In genomic region chr11:114869787-114870186, GRCm38 (mm10) we compare ENCODE assay signal across 22 mouse cellular contexts. TPM values are rescaled to one million over a fixed set of nuclear protein-coding genes. Genes with fewer than 3 reads are reported as not detected.
DNase-seq lines count a peak whose midpoint lies in the region; ATAC-seq and TF ChIP-seq lines count a peak whose summit lies in the region.
"Had no signal": no experiment of that assay in that cellular context is flagged by ENCODE, and none has a peak within 500 bp of the region (broad histone marks: within the 10 kb centered on the region; RNA-seq: fewer than 3 reads in every experiment).

No protein-coding gene starts in this region.

- H3K9ac ChIP-seq in kidney, postnatal 0 days (ENCODE audit: low read depth, low read length), result no peak overlapping the region
- no peak overlapping the region for H3K9ac ChIP-seq in kidney, embryonic 15.5 days
- H3K9ac ChIP-seq: embryonic facial prominence, embryonic 13.5 days; embryonic facial prominence, embryonic 15.5 days; forebrain, embryonic 12.5 days had no signal

- H3K4me2 ChIP-seq in kidney, postnatal 0 days (ENCODE audit: low read length), result no peak overlapping the region
- no peak overlapping the region for H3K4me2 ChIP-seq in kidney, embryonic 15.5 days
- H3K4me2 ChIP-seq: embryonic facial prominence, embryonic 13.5 days; embryonic facial prominence, embryonic 15.5 days; forebrain, embryonic 12.5 days had no signal

- peaks cover 81% of the 10 kb centered on the region for H3K4me1 ChIP-seq in cerebellum, adult 2 months (ENCODE audit: control insufficient read depth, insufficient read depth, low read length)
- peaks cover 51% of the 10 kb centered on the region for H3K4me1 ChIP-seq in kidney, postnatal 0 days (replicated peaks; ENCODE audit: insufficient read depth, low read length)
- H3K4me1 ChIP-seq in kidney, embryonic 15.5 days, result peaks cover 69% of the 10 kb centered on the region

- TF ChIP-seq POLR2A in cerebellum, adult 2 months (IDR thresholded peaks at IDR 0.05; ENCODE audit: borderline replicate concordance, insufficient read depth, low read length), result no peak

- no peaks in the 10 kb centered on the region for H3K27me3 ChIP-seq in cerebellum, adult 2 months (ENCODE audit: control insufficient read depth, insufficient read depth, low read length)
- no peaks in the 10 kb centered on the region for H3K27me3 ChIP-seq in kidney, postnatal 0 days (ENCODE audit: insufficient read depth, low read length)
- H3K27me3 ChIP-seq in kidney, embryonic 15.5 days, result no peaks in the 10 kb centered on the region
- H3K27me3 ChIP-seq: embryonic facial prominence, embryonic 13.5 days; embryonic facial prominence, embryonic 15.5 days; forebrain, embryonic 12.5 days had no signal

- 83% methylated on average over 1 of the region's 1 CpGs for WGBS in cerebellum, adult 2 months
- WGBS in kidney, postnatal 0 days, result 89% methylated on average over 1 of the region's 1 CpGs
- 93% methylated on average over 1 of the region's 1 CpGs for WGBS in kidney, embryonic 15.5 days

- H3K4me3 ChIP-seq in cerebellum, adult 2 months (replicated peaks; ENCODE audit: insufficient read depth, low read depth, low read length), result no peak overlapping the region
- no peak overlapping the region for H3K4me3 ChIP-seq in kidney, postnatal 0 days (replicated peaks; ENCODE audit: low read depth, low read length)
- H3K4me3 ChIP-seq in kidney, embryonic 15.5 days (replicated peaks), result no peak overlapping the region
- H3K4me3 ChIP-seq: embryonic facial prominence, embryonic 13.5 days; embryonic facial prominence, embryonic 15.5 days; erythroblast, embryonic 14.5 days; forebrain, embryonic 10.5 days; forebrain, embryonic 12.5 days had no signal

- no peak for ATAC-seq in kidney, postnatal 0 days (replicated peaks; ENCODE audit: low FRiP score, low read depth)
- no peak for ATAC-seq in kidney, embryonic 15.5 days (replicated peaks; ENCODE audit: low FRiP score)
- ATAC-seq: forebrain, embryonic 14.5 days; forebrain, embryonic 16.5 days had no signal

- intact Hi-C loops in heart, postnatal 36 days (cut with DNase I), result no loop called here

- TF ChIP-seq CTCF in cerebellum, adult 2 months (IDR thresholded peaks at IDR 0.05; ENCODE audit: borderline replicate concordance, insufficient read depth, low read depth, low read length), result no peak
- TF ChIP-seq CTCF in kidney, postnatal 0 days (IDR thresholded peaks at IDR 0.05; ENCODE audit: low read depth), result no peak

- peaks cover 28% of the 10 kb centered on the region; the same call in 1 of the 2 replicates for H3K36me3 ChIP-seq in kidney, postnatal 0 days (ENCODE audit: insufficient read depth, low read length)
- peaks cover 55% of the 10 kb centered on the region for H3K36me3 ChIP-seq in kidney, embryonic 15.5 days
- H3K36me3 ChIP-seq: forebrain, embryonic 12.5 days had no signal

- peak overlapping the region; percentile 92 for H3K27ac ChIP-seq in cerebellum, adult 2 months (ENCODE audit: insufficient read depth, low read length)
- H3K27ac ChIP-seq in kidney, postnatal 0 days, result peak overlapping the region; percentile 11; the same call in 1 of the 2 replicates
- no peak overlapping the region for H3K27ac ChIP-seq in kidney, embryonic 15.5 days
- H3K27ac ChIP-seq: embryonic facial prominence, embryonic 13.5 days; embryonic facial prominence, embryonic 15.5 days; forebrain, embryonic 10.5 days; forebrain, embryonic 12.5 days had no signal

- peak in 1 of 2 experiments; percentile 33 for DNase-seq in cerebellum, adult 2 months
- DNase-seq in cerebellum, postnatal 36 days, result no peak
- peak; percentile 77 for DNase-seq in heart, adult 11 months
- DNase-seq in heart, postnatal 36 days, result no peak
- DNase-seq in kidney, postnatal 0 days (ENCODE audit: low spot score), result no peak
- DNase-seq: adrenal gland, adult 2 months; adrenal gland, postnatal 10 days; adrenal gland, postnatal 25 days; cerebellum, adult 11 months; cerebellum, adult 8-10 months; cerebellum, postnatal 10 days; embryo, embryonic 11 days had no signal

- H3K9me3 ChIP-seq in kidney, postnatal 0 days (replicated peaks; ENCODE audit: low read length), result no peaks in the 10 kb centered on the region
- no peaks in the 10 kb centered on the region for H3K9me3 ChIP-seq in kidney, embryonic 15.5 days (replicated peaks)
- H3K9me3 ChIP-seq: embryonic facial prominence, embryonic 13.5 days; embryonic facial prominence, embryonic 15.5 days; forebrain, embryonic 10.5 days; forebrain, embryonic 12.5 days had no signal

RNA-seq across cellular contexts. Expression of gene Gprc5c, which starts 18.8 kb away (rescaled TPM):
- polyA plus RNA-seq in cerebellum, adult 2 months (2012; rRNA removed), result 62.9 and 71.8 TPM in 2 replicates
- 10 to 100 TPM; 10.2 to 11.2 TPM for total RNA-seq in heart, postnatal 36 days (2021)
- polyA plus RNA-seq in kidney, postnatal 0 days (2015; fragmentation: Nextera tagmentation; extraction: Ambion mirVana), result 118 and 131 TPM in 2 replicates
- 119 TPM in 2 replicates for polyA plus RNA-seq in kidney, embryonic 15.5 days (2015; fragmentation: Nextera tagmentation; extraction: Ambion mirVana)
- total RNA-seq: common myeloid progenitor, adult 5-6 weeks; MEL had no signal

RNA-seq across cellular contexts. Expression of gene Cd300a, which starts 20.1 kb away (rescaled TPM):
- polyA plus RNA-seq in cerebellum, adult 2 months (2012; rRNA removed), result 5.2 and 6.5 TPM in 2 replicates
- total RNA-seq in heart, postnatal 36 days (2021), result 1 to 10 TPM; 1.6 to 1.8 TPM
- 1.5 and 1.7 TPM in 2 replicates for polyA plus RNA-seq in kidney, postnatal 0 days (2015; fragmentation: Nextera tagmentation; extraction: Ambion mirVana)
- polyA plus RNA-seq in kidney, embryonic 15.5 days (2015; fragmentation: Nextera tagmentation; extraction: Ambion mirVana), result 1.7 and 1.8 TPM in 2 replicates
- total RNA-seq: MEL had no signal
- polyA plus RNA-seq: erythroblast, embryonic 14.5 days had no signal
